Mouse (Mus musculus) brain, embryonic 14.5 days (tissue): ENCODE measurements at regions not wholly inside any gene's neighbourhood (a gene's known extent, or its start where the extent isn't known, plus 50 kb on each side); places are given as distances from the start of the nearest gene placed in this dataset.

Source experiments
- CTCF ChIP-seq: fragments of 200-500 bp; IDR thresholded peaks from 2 replicates; pipeline ENCODE4 v1.5.1; 2012; ENCODE audit warnings: inconsistent platforms, mild to moderate bottlenecking, moderate library complexity, borderline replicate concordance; ENCODE audit not compliant: insufficient read depth, insufficient read length; ENCODE audit errors: extremely low read depth
- POLR2A ChIP-seq: fragments of 200-500 bp; IDR thresholded peaks from 2 replicates; pipeline ENCODE4 v1.6.1; 2012; ENCODE audit warnings: mild to moderate bottlenecking, inconsistent platforms, borderline replicate concordance; ENCODE audit not compliant: poor library complexity, insufficient read depth, insufficient read length, severe bottlenecking; ENCODE audit errors: extremely low read depth

DNA sequence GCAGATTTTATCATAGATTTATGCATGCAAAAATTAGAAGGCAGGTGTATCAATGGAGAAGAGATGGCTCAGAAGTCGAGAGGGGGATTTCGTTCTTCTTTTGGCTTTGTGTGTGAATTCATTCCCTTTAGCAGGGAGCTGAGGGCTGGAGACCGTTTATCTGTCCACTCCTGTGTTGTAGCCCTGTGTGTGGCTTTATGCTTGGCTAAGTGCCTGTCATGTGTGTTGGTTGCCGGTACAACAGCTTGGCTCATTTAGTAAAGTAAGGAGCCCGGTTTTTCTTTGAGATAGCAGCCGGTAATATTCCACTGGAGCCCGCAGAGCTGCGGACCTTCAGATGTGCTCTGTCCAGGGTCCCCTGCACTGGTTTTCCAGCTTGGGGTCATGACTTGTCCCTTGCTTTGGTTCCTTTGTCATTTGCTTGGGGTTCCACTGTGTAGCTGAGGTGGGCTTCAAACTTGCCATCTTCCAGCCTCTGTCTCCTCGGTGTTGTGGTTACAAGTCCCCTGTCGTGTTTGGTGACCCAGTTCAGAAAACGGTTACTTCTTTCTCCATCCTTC, 68.6 kb downstream of the Klf5 start:
- no peak for TF ChIP-seq POLR2A
- no peak for TF ChIP-seq CTCF
